11 mouse cellular contexts compared by ENCODE assay signal in the genomic region with DNA sequence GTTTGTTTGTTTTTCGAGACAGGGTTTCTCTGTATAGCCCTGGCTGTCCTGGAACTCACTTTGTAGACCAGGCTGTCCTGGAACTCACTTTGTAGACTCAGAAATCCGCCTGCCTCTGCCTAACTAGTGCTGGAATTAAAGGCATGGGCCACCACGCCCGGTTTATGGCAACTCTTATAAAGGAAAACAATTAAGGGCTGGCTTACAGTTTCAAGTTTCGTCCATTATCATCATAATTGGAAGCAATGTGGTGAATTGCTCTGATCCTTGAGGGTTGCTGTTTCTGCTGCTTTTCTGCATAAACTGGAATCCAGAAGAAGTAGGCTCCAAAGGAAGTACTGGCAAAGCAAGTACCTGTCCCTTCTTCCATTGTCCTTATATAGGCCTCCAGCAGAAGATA. TPM values are rescaled to one million over a fixed set of nuclear protein-coding genes. Genes with fewer than 3 reads are reported as not detected.
DNase-seq lines count a peak whose midpoint lies in the region; ATAC-seq and TF ChIP-seq lines count a peak whose summit lies in the region.
"Had no signal": no experiment of that assay in that cellular context is flagged by ENCODE, and none has a peak within 500 bp of the region (broad histone marks: within the 10 kb centered on the region; RNA-seq: fewer than 3 reads in every experiment).

No protein-coding gene starts in this region.

- DNase-seq in hindbrain, embryonic 11.5 days (ENCODE audit: low spot score) = no peak
- DNase-seq in R1 (ENCODE audit: low read depth, low spot score) = peak; percentile 64
- no peak for DNase-seq in cerebellum, postnatal 4 days (ENCODE audit: low spot score in 2 of 2)
- DNase-seq in spleen, postnatal 4 days (ENCODE audit: low spot score in 2 of 2) = no peak

- TF ChIP-seq CTCF in E14TG2a.4 (conservative IDR thresholded peaks at IDR 0.05; ENCODE audit: low read length) = no peak; the same call in 1 of the 2 replicates

- no peaks in the 10 kb centered on the region for H3K9me3 ChIP-seq in hindbrain, embryonic 12.5 days (replicated peaks)
- H3K9me3 ChIP-seq in hindbrain, embryonic 11.5 days (ENCODE audit: control insufficient read depth, low read length) = no peaks in the 10 kb centered on the region
- no peaks in the 10 kb centered on the region for H3K9me3 ChIP-seq in E14TG2a.4 (ENCODE audit: low read length)
- H3K9me3 ChIP-seq in liver, embryonic 12.5 days (replicated peaks) = no peaks in the 10 kb centered on the region
- H3K9me3 ChIP-seq: limb, embryonic 12.5 days had no signal

- WGBS in hindbrain, embryonic 12.5 days = 88% methylated on average over 5 of the region's 5 CpGs
- WGBS in hindbrain, embryonic 11.5 days = 85% methylated on average over 5 of the region's 5 CpGs
- WGBS in liver, embryonic 12.5 days (ENCODE audit: insufficient replicate concordance) = 74% methylated on average over 5 of the region's 5 CpGs

- peaks cover 30% of the 10 kb centered on the region for H3K36me3 ChIP-seq in hindbrain, embryonic 12.5 days
- 0 out of 2 replicates have a peak, but pooled peaks cover 8% of the 10 kb centered on the region for H3K36me3 ChIP-seq in hindbrain, embryonic 11.5 days (ENCODE audit: control insufficient read depth, insufficient read depth, low read length)
- peaks cover 31% of the 10 kb centered on the region for H3K36me3 ChIP-seq in E14TG2a.4 (ENCODE audit: insufficient read depth, low read length)
- peaks cover 32% of the 10 kb centered on the region for H3K36me3 ChIP-seq in liver, embryonic 12.5 days

- H3K4me2 ChIP-seq in hindbrain, embryonic 12.5 days (replicated peaks) = peak overlapping the region; percentile 94; the same call in 1 of the 2 replicates
- no peak overlapping the region for H3K4me2 ChIP-seq in hindbrain, embryonic 11.5 days (replicated peaks; ENCODE audit: low read depth, low read length)
- H3K4me2 ChIP-seq in liver, embryonic 12.5 days = peak overlapping the region; percentile 92

- H3K9ac ChIP-seq in hindbrain, embryonic 12.5 days = no peak overlapping the region
- no peak overlapping the region for H3K9ac ChIP-seq in hindbrain, embryonic 11.5 days (ENCODE audit: low read depth, low read length)
- H3K9ac ChIP-seq in liver, embryonic 12.5 days = no peak overlapping the region

- peaks cover 12% of the 10 kb centered on the region for H3K4me1 ChIP-seq in hindbrain, embryonic 12.5 days
- H3K4me1 ChIP-seq in hindbrain, embryonic 11.5 days (replicated peaks; ENCODE audit: control insufficient read depth, insufficient read depth, low read length) = peaks cover 2% of the 10 kb centered on the region; the same call in 1 of the 2 replicates
- H3K4me1 ChIP-seq in E14TG2a.4 (replicated peaks; ENCODE audit: low read depth, low read length) = peaks cover 47% of the 10 kb centered on the region
- peaks cover 20% of the 10 kb centered on the region for H3K4me1 ChIP-seq in liver, embryonic 12.5 days

- no peak overlapping the region for H3K27ac ChIP-seq in hindbrain, embryonic 12.5 days
- no peak overlapping the region for H3K27ac ChIP-seq in hindbrain, embryonic 11.5 days (ENCODE audit: low read depth, low read length)
- no peak overlapping the region for H3K27ac ChIP-seq in liver, embryonic 12.5 days
- H3K27ac ChIP-seq: limb, embryonic 12.5 days had no signal

- 0 out of 2 replicates have a peak overlapping the region, but pooled peaks have one; percentile 63 for H3K4me3 ChIP-seq in hindbrain, embryonic 12.5 days
- no peak overlapping the region for H3K4me3 ChIP-seq in hindbrain, embryonic 11.5 days (ENCODE audit: low read depth, low read length)
- peak overlapping the region; percentile 96 for H3K4me3 ChIP-seq in E14TG2a.4 (replicated peaks; ENCODE audit: low read length)
- no peak overlapping the region for H3K4me3 ChIP-seq in liver, embryonic 12.5 days

- ATAC-seq in hindbrain, embryonic 12.5 days (ENCODE audit: low FRiP score) = 0 out of 2 replicates have a peak, but pooled peaks have one; percentile 27
- ATAC-seq in hindbrain, embryonic 11.5 days (ENCODE audit: low FRiP score) = no peak
- ATAC-seq in liver, embryonic 12.5 days = no peak

- peaks cover 14% of the 10 kb centered on the region for H3K27me3 ChIP-seq in hindbrain, embryonic 12.5 days
- H3K27me3 ChIP-seq in hindbrain, embryonic 11.5 days (ENCODE audit: control insufficient read depth, insufficient read depth, low read length) = peaks cover 2% of the 10 kb centered on the region; the same call in 1 of the 2 replicates
- H3K27me3 ChIP-seq in E14TG2a.4 (ENCODE audit: insufficient read depth, low read length) = peaks cover 3% of the 10 kb centered on the region
- H3K27me3 ChIP-seq in liver, embryonic 12.5 days (replicated peaks) = peaks cover 27% of the 10 kb centered on the region

RNA-seq across cellular contexts. Expression of a gene that starts 0.7 kb away (rescaled TPM):
- 737 and 880 TPM in 2 replicates for polyA plus RNA-seq in hindbrain, embryonic 12.5 days (2016; fragmentation: Nextera tagmentation; extraction: Ambion mirVana)
- polyA plus RNA-seq in hindbrain, embryonic 11.5 days (2014; fragmentation: Nextera tagmentation; extraction: Ambion mirVana) = 816 and 817 TPM in 2 replicates
- 691 and 732 TPM in 2 replicates for polyA plus RNA-seq in liver, embryonic 12.5 days (2016; fragmentation: Nextera tagmentation; extraction: Ambion mirVana)

RNA-seq across cellular contexts. Expression of a gene that starts 9.0 kb away (rescaled TPM):
- not detected in 2 replicates for polyA plus RNA-seq in hindbrain, embryonic 12.5 days (2016; fragmentation: Nextera tagmentation; extraction: Ambion mirVana)
- polyA plus RNA-seq in hindbrain, embryonic 11.5 days (2014; fragmentation: Nextera tagmentation; extraction: Ambion mirVana) = not detected in 2 replicates
- polyA plus RNA-seq in liver, embryonic 12.5 days (2016; fragmentation: Nextera tagmentation; extraction: Ambion mirVana) = 0.12 and 0.19 TPM in 2 replicates
- polyA plus RNA-seq: CD4-positive, CD25-positive, alpha-beta regulatory T cell, adult 4 months; kidney, embryonic 14.5 days; limb, embryonic 12.5 days; stomach, embryonic 14.5 days had no signal

RNA-seq across cellular contexts. Expression of a gene that starts 14.0 kb away (rescaled TPM):
- 0.21 and 0.35 TPM in 2 replicates for polyA plus RNA-seq in hindbrain, embryonic 12.5 days (2016; fragmentation: Nextera tagmentation; extraction: Ambion mirVana)
- polyA plus RNA-seq in hindbrain, embryonic 11.5 days (2014; fragmentation: Nextera tagmentation; extraction: Ambion mirVana) = 0.54 and 1.2 TPM in 2 replicates
- polyA plus RNA-seq in liver, embryonic 12.5 days (2016; fragmentation: Nextera tagmentation; extraction: Ambion mirVana) = 0.25 and 0.33 TPM in 2 replicates

RNA-seq across cellular contexts. Expression of a gene that starts 23.5 kb away (rescaled TPM):
- 153 and 160 TPM in 2 replicates for polyA plus RNA-seq in hindbrain, embryonic 12.5 days (2016; fragmentation: Nextera tagmentation; extraction: Ambion mirVana)
- polyA plus RNA-seq in hindbrain, embryonic 11.5 days (2014; fragmentation: Nextera tagmentation; extraction: Ambion mirVana) = 119 and 123 TPM in 2 replicates
- polyA plus RNA-seq in liver, embryonic 12.5 days (2016; fragmentation: Nextera tagmentation; extraction: Ambion mirVana) = 83.1 and 83.5 TPM in 2 replicates

RNA-seq across cellular contexts. Expression of a gene that starts 27.9 kb away (rescaled TPM):
- 0.17 and 0.39 TPM in 2 replicates for polyA plus RNA-seq in hindbrain, embryonic 12.5 days (2016; fragmentation: Nextera tagmentation; extraction: Ambion mirVana)
- polyA plus RNA-seq in hindbrain, embryonic 11.5 days (2014; fragmentation: Nextera tagmentation; extraction: Ambion mirVana) = 0.24 and 1.2 TPM in 2 replicates
- 0.17 and 0.20 TPM in 2 replicates for polyA plus RNA-seq in liver, embryonic 12.5 days (2016; fragmentation: Nextera tagmentation; extraction: Ambion mirVana)

Comparison
In these comparisons a context has a peak if more than half of its experiments do, and no peak if none do; other contexts are left out.
1. H3K4me3 ChIP-seq: peak in hindbrain, embryonic 12.5 days (single experiment) and E14TG2a.4 (single experiment); none in hindbrain, embryonic 11.5 days (single experiment) and liver, embryonic 12.5 days (single experiment).